Mouse (Mus musculus): ENCODE measurements around the gene Sft2d1.

- no peak for TF ChIP-seq ZMIZ1 (IDR thresholded peaks at IDR 0.05; ENCODE audit: low read depth, low read length)
- no peak for TF ChIP-seq POLR2A (IDR thresholded peaks at IDR 0.05; ENCODE audit: control insufficient read depth in 1 of 2, insufficient read depth in 1 of 2, low read depth in 1 of 2, low read length in 2 of 2, poor library complexity in 1 of 2)
- TF ChIP-seq E2F4 (IDR thresholded peaks at IDR 0.05; ENCODE audit: borderline replicate concordance, low read depth, low read length): no peak
- TF ChIP-seq ETS1 (IDR thresholded peaks at IDR 0.05; ENCODE audit: low read depth, low read length): no peak
Observed at GRCm38 (mm10) chr17:8360876-8361275, 50.0 kb downstream of the Sft2d1 start.

All from MEL (cell line).